Mouse (Mus musculus) brain, embryonic 14.5 days (tissue): Measurements from ENCODE around the gene Anapc7. TPM values are rescaled to one million over a fixed set of nuclear protein-coding genes. Genes with fewer than 3 reads are reported as not detected.
"Not testable (repeated sequence)": the region's sequence is repeated elsewhere in the genome, so short reads cannot be mapped to it uniquely, and the experiment has no call there.

Experiments
- DNase-seq: peaks from one replicate; pipeline ENCODE4 v3.0.0-alpha.2; 2011; ENCODE audit warnings: low read depth
- CTCF ChIP-seq: fragments of 200-500 bp; IDR thresholded peaks from 2 replicates; pipeline ENCODE4 v1.5.1; 2012; ENCODE audit warnings: inconsistent platforms, mild to moderate bottlenecking, moderate library complexity, borderline replicate concordance; ENCODE audit not compliant: insufficient read depth, insufficient read length; ENCODE audit errors: extremely low read depth
- POLR2A ChIP-seq: fragments of 200-500 bp; IDR thresholded peaks from 2 replicates; pipeline ENCODE4 v1.6.1; 2012; ENCODE audit warnings: mild to moderate bottlenecking, inconsistent platforms, borderline replicate concordance; ENCODE audit not compliant: poor library complexity, insufficient read depth, insufficient read length, severe bottlenecking; ENCODE audit errors: extremely low read depth
- polyA plus RNA-seq: library from polyadenylated mRNA; depleted of rRNA; stranded (reverse); fragments of >200 nt; gene quantifications from 2 replicates; pipeline ENCODE4 v1.2.3, GENCODE M21; 2012

Gene Anapc7
- polyA plus RNA-seq, 1 experiment = 53.4 TPM

GRCm38 (mm10) chr5:122455584-122455983 is 34.1 kb downstream of the Anapc7 start:
- DNase-seq = no peak
- TF ChIP-seq CTCF (no peak), POLR2A (no peak)

GRCm38 (mm10) chr5:122457054-122457453 is 35.6 kb downstream of the Anapc7 start:
- DNase-seq = not testable (repeated sequence)
- peak; percentile 15; the same call in 1 of the 2 replicates for TF ChIP-seq CTCF

- TF ChIP-seq POLR2A = no peak
- no peak for DNase-seq
Observed at GRCm38 (mm10) chr5:122458066-122458465, 36.6 kb downstream of the Anapc7 start.

- TF ChIP-seq CTCF (no peak), POLR2A (no peak)
- no peak for DNase-seq
Observed at GRCm38 (mm10) chr5:122459335-122459734, 37.8 kb downstream of the Anapc7 start.

GRCm38 (mm10) chr5:122460656-122461055 is 39.2 kb downstream of the Anapc7 start:
- TF ChIP-seq CTCF (no peak), POLR2A (no peak)
- DNase-seq = no peak

GRCm38 (mm10) chr5:122461431-122461830 is 39.9 kb downstream of the Anapc7 start:
- no peak for DNase-seq
- TF ChIP-seq POLR2A = no peak
- no peak for TF ChIP-seq CTCF

GRCm38 (mm10) chr5:122471658-122472057 is 50.2 kb downstream of the Anapc7 start:
- TF ChIP-seq POLR2A (no peak), CTCF (no peak)
- no peak for DNase-seq

GRCm38 (mm10) chr5:122474643-122475363 is 53.3 kb downstream of the Anapc7 start:
- no peak for TF ChIP-seq POLR2A
- no peak for TF ChIP-seq CTCF
- no peak for DNase-seq

- no peak for DNase-seq
- no peak for TF ChIP-seq POLR2A
- TF ChIP-seq CTCF = no peak
Observed at GRCm38 (mm10) chr5:122476078-122476477, 54.6 kb downstream of the Anapc7 start.

GRCm38 (mm10) chr5:122477492-122477891 is 56.0 kb downstream of the Anapc7 start:
- TF ChIP-seq POLR2A (no peak), CTCF (no peak)
- no peak for DNase-seq

GRCm38 (mm10) chr5:122479131-122479530 is 57.6 kb downstream of the Anapc7 start:
- no peak for DNase-seq
- TF ChIP-seq CTCF (no peak), POLR2A (no peak)

- no peak for DNase-seq
Observed at GRCm38 (mm10) chr5:122481844-122482243, 60.4 kb downstream of the Anapc7 start.

More at GRCm38 (mm10) chr5:122481844-122482243, 60.4 kb downstream of the Anapc7 start:
- TF ChIP-seq POLR2A (no peak), CTCF (no peak)
